Mouse (Mus musculus) erythroblast, embryonic 14.5 days (primary cell): ENCODE results near the gene Chrna9. TPM values are rescaled to one million over a fixed set of nuclear protein-coding genes. Genes with fewer than 3 reads are reported as not detected.

Experiments
- H3K27me3 ChIP-seq: 2 replicates; pipeline ENCODE4 v1.6.1; 2012; ENCODE audit warnings: inconsistent platforms; ENCODE audit not compliant: control insufficient read depth
- H3K36me3 ChIP-seq: 2 replicates; pipeline ENCODE4 v1.6.1; 2012; ENCODE audit warnings: mild to moderate bottlenecking, inconsistent platforms; ENCODE audit not compliant: control insufficient read depth
- H3K4me1 ChIP-seq: 2 replicates; pipeline ENCODE4 v1.6.1; 2012; ENCODE audit warnings: inconsistent platforms; ENCODE audit not compliant: control insufficient read depth
- H3K4me3 ChIP-seq: replicated peaks from 2 replicates; pipeline ENCODE3; 2012; ENCODE audit warnings: moderate library complexity, mild to moderate bottlenecking, inconsistent platforms
- H3K9me3 ChIP-seq: 2 replicates; pipeline ENCODE4 v1.6.1; 2012; ENCODE audit warnings: low read length, inconsistent platforms, mixed read lengths; ENCODE audit not compliant: control insufficient read depth
- GATA1 ChIP-seq: IDR thresholded peaks from 2 replicates; pipeline ENCODE4 v1.6.1; 2012; ENCODE audit warnings: low read length, inconsistent platforms, mixed read lengths
- TAL1 ChIP-seq: IDR thresholded peaks from 3 replicates; pipeline ENCODE4 v1.6.1; 2012; ENCODE audit warnings: low read length, inconsistent platforms, mixed read lengths
- polyA plus RNA-seq: library from polyadenylated mRNA; stranded (reverse); fragments of >175 nt; gene quantifications from 2 replicates; pipeline ENCODE4 v1.2.3, GENCODE M21; 2012

Gene Chrna9
- polyA plus RNA-seq, 1 experiment: not detected

GRCm38 (mm10) chr5:66014437-66014836, 79.7 kb downstream of the Chrna9 start:
- TF ChIP-seq TAL1 (no peak), GATA1 (no peak)

GRCm38 (mm10) chr5:66015449-66015961, 80.8 kb downstream of the Chrna9 start:
- H3K27me3 ChIP-seq: no peaks in the 10 kb centered on the region
- H3K36me3 ChIP-seq: peaks cover 2% of the 10 kb centered on the region; the same call in 1 of the 2 replicates
- H3K4me1 ChIP-seq: no peaks in the 10 kb centered on the region
- H3K9me3 ChIP-seq: peaks cover 2% of the 10 kb centered on the region
- no peak overlapping the region for H3K4me3 ChIP-seq
- no peak for TF ChIP-seq GATA1
- no peak for TF ChIP-seq TAL1

More at GRCm38 (mm10) chr5:66014437-66014836, 79.7 kb downstream of the Chrna9 start:
- Histone ChIP-seq H3K36me3 (peaks cover 2% of the 10 kb centered on the region; the same call in 1 of the 2 replicates), H3K27me3 (no peaks in the 10 kb centered on the region), H3K9me3 (peaks cover 2% of the 10 kb centered on the region; the same call in 1 of the 2 replicates), H3K4me1 (no peaks in the 10 kb centered on the region), H3K4me3 (no peak overlapping the region)

DNA sequence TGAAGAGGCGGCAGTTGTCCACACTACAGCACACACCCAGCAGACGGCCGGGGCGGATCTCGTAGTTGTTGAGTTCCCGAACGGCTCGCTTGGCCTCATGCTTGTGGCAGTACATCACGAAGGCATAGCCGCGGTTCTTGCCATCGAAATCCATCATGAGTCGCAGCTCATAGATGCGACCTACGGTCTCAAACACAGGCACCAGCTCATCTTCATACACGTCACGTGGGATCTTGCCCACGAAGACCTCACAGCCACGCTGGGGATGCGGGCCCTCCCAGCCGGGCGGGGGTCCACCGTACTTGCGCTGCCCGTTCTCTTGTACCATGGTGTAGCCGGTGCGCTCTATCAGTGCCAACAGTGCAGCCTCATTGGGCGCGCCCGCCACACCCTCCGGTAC, 92.1 kb downstream of the Chrna9 start:
- Histone ChIP-seq H3K9me3 (peaks cover 17% of the 10 kb centered on the region), H3K4me3 (no peak overlapping the region), H3K27me3 (no peaks in the 10 kb centered on the region), H3K36me3 (peaks cover 18% of the 10 kb centered on the region), H3K4me1 (peaks cover 7% of the 10 kb centered on the region)
- TF ChIP-seq TAL1 (no peak), GATA1 (no peak)

Other genes with a start within 250 kb of the Chrna9 start
- 0.31 and 0.54 TPM in 2 replicates for gene Pds5a, start 236.6 kb upstream of the Chrna9 start, polyA plus RNA-seq
- gene N4bp2, start 171.4 kb upstream of the Chrna9 start, polyA plus RNA-seq: 0.20 and 0.42 TPM in 2 replicates
- not detected in 2 replicates for gene Rhoh, start 73.7 kb upstream of the Chrna9 start, polyA plus RNA-seq
- not detected in 2 replicates for gene 9130230L23Rik, start 69.4 kb downstream of the Chrna9 start, polyA plus RNA-seq
- 0.05 and 0.08 TPM in 2 replicates for gene Rbm47, start 238.2 kb downstream of the Chrna9 start, polyA plus RNA-seq